Mouse (Mus musculus): ENCODE measurements around the gene Mrpl49. TPM values are rescaled to one million over a fixed set of nuclear protein-coding genes. Genes with fewer than 3 reads are reported as not detected.
A peak's percentile ranks its signal among the peaks of the same experiment; 100 is the strongest.

Mrpl49 gene
- polyA plus RNA-seq, 1 experiment from 2014 or later, result 76.9 TPM

GRCm38 (mm10) chr19:6062418-6062817, 4.8 kb upstream of the Mrpl49 start:
- peak overlapping the region; percentile 88 for H3K4me3 ChIP-seq
- WGBS, result 72% methylated on average over 5 of the region's 5 CpGs
- no peak overlapping the region; the same call in 1 of the 2 replicates for H3K27ac ChIP-seq
- ATAC-seq (ENCODE audit: low FRiP score, low read depth), result no peak
- H3K4me1 ChIP-seq, result peaks cover 39% of the 10 kb centered on the region
- peaks cover 18% of the 10 kb centered on the region for H3K36me3 ChIP-seq
- H3K27me3 ChIP-seq, result no peaks in the 10 kb centered on the region
- peak overlapping the region; percentile 97 for H3K9ac ChIP-seq
- H3K4me2 ChIP-seq (replicated peaks), result peak overlapping the region; percentile 100
- H3K9me3 ChIP-seq, result no peaks in the 10 kb centered on the region

GRCm38 (mm10) chr19:6061641-6062302, 4.2 kb upstream of the Mrpl49 start:
- no peaks in the 10 kb centered on the region for H3K9me3 ChIP-seq
- H3K9ac ChIP-seq, result peak overlapping the region; percentile 97
- ATAC-seq (ENCODE audit: low FRiP score, low read depth), result no peak
- H3K4me2 ChIP-seq (replicated peaks), result peak overlapping the region; percentile 100
- WGBS, result 2% methylated on average over 44 of the region's 44 CpGs
- peak overlapping the region; percentile 94 for H3K27ac ChIP-seq
- H3K4me1 ChIP-seq, result peaks cover 35% of the 10 kb centered on the region
- peak overlapping the region; percentile 88 for H3K4me3 ChIP-seq
- H3K36me3 ChIP-seq, result peaks cover 18% of the 10 kb centered on the region
- no peaks in the 10 kb centered on the region for H3K27me3 ChIP-seq

GRCm38 (mm10) chr19:6061021-6061533, 3.5 kb upstream of the Mrpl49 start, which contains the start of gene Znhit2:
Znhit2 (plus strand) TSS chr19:6061192.
- under 1% methylated on average over 58 of the region's 58 CpGs for WGBS
- H3K27me3 ChIP-seq, result no peaks in the 10 kb centered on the region

GRCm38 (mm10) chr19:6058966-6059365, 1.4 kb upstream of the Mrpl49 start:
- H3K27me3 ChIP-seq, result no peaks in the 10 kb centered on the region
- WGBS, result 85% methylated on average over 5 of the region's 5 CpGs
- H3K4me2 ChIP-seq (replicated peaks), result peak overlapping the region; percentile 88
- H3K4me1 ChIP-seq, result peaks cover 37% of the 10 kb centered on the region
- no peak for ATAC-seq (ENCODE audit: low FRiP score, low read depth)
- H3K9me3 ChIP-seq, result no peaks in the 10 kb centered on the region
- H3K4me3 ChIP-seq, result peak overlapping the region; percentile 87
- peaks cover 37% of the 10 kb centered on the region for H3K36me3 ChIP-seq
- H3K27ac ChIP-seq, result no peak overlapping the region
- peak overlapping the region; percentile 93 for H3K9ac ChIP-seq

More at GRCm38 (mm10) chr19:6061021-6061533, 3.5 kb upstream of the Mrpl49 start, which contains the start of gene Znhit2:
- no peaks in the 10 kb centered on the region for H3K9me3 ChIP-seq
- H3K9ac ChIP-seq, result peak within 1 kb of the TSS; percentile 97
- peak; percentile 73 for ATAC-seq (ENCODE audit: low FRiP score, low read depth)
- H3K36me3 ChIP-seq, result peaks cover 18% of the 10 kb centered on the region
- H3K4me1 ChIP-seq, result peaks cover 36% of the 10 kb centered on the region
- H3K4me3 ChIP-seq, result peak within 1 kb of the TSS; percentile 88
- H3K4me2 ChIP-seq (replicated peaks), result peak within 1 kb of the TSS; percentile 100
- peak within 1 kb of the TSS; percentile 94 for H3K27ac ChIP-seq

- 29% methylated on average over 5 of the region's 5 CpGs for WGBS
- Histone ChIP-seq H3K36me3 (peaks cover 41% of the 10 kb centered on the region), H3K4me3 (peak overlapping the region; percentile 87), H3K27me3 (no peaks in the 10 kb centered on the region), H3K4me1 (peaks cover 37% of the 10 kb centered on the region), H3K4me2 (replicated peaks) (peak overlapping the region; percentile 88), H3K9ac (peak overlapping the region; percentile 93), H3K9me3 (no peaks in the 10 kb centered on the region), H3K27ac (peak overlapping the region; percentile 55; the same call in 1 of the 2 replicates)
- ATAC-seq (ENCODE audit: low FRiP score, low read depth), result no peak
Observed at GRCm38 (mm10) chr19:6058513-6058912, 928 bp upstream of the Mrpl49 start.

GRCm38 (mm10) chr19:6056696-6057095, 889 bp downstream of the Mrpl49 start:
- Histone ChIP-seq H3K9ac (peak overlapping the region; percentile 84), H3K4me3 (peak overlapping the region; percentile 87), H3K4me2 (replicated peaks) (peak overlapping the region; percentile 88), H3K27ac (no peak overlapping the region), H3K9me3 (no peaks in the 10 kb centered on the region), H3K36me3 (peaks cover 57% of the 10 kb centered on the region), H3K27me3 (no peaks in the 10 kb centered on the region), H3K4me1 (peaks cover 23% of the 10 kb centered on the region)
- 64% methylated on average over 4 of the region's 4 CpGs for WGBS
- ATAC-seq (ENCODE audit: low FRiP score, low read depth), result no peak

GRCm38 (mm10) chr19:6054296-6054695, 3.3 kb downstream of the Mrpl49 start:
- 80% methylated on average over 5 of the region's 5 CpGs for WGBS
- Histone ChIP-seq H3K9ac (no peak overlapping the region), H3K27ac (no peak overlapping the region), H3K9me3 (no peaks in the 10 kb centered on the region), H3K4me3 (no peak overlapping the region), H3K4me1 (peaks cover 18% of the 10 kb centered on the region), H3K27me3 (no peaks in the 10 kb centered on the region), H3K36me3 (peaks cover 72% of the 10 kb centered on the region), H3K4me2 (replicated peaks) (no peak overlapping the region)
- no peak for ATAC-seq (ENCODE audit: low FRiP score, low read depth)

- Histone ChIP-seq H3K4me2 (replicated peaks) (no peak overlapping the region), H3K4me3 (no peak overlapping the region), H3K27ac (no peak overlapping the region), H3K9me3 (no peaks in the 10 kb centered on the region), H3K27me3 (no peaks in the 10 kb centered on the region), H3K9ac (0 out of 2 replicates have a peak overlapping the region, but pooled peaks have one; percentile 19), H3K4me1 (peaks cover 21% of the 10 kb centered on the region), H3K36me3 (peaks cover 79% of the 10 kb centered on the region)
- WGBS, result 82% methylated on average over 7 of the region's 7 CpGs
- no peak for ATAC-seq (ENCODE audit: low FRiP score, low read depth)
Observed at GRCm38 (mm10) chr19:6052516-6052915, 5.1 kb downstream of the Mrpl49 start.

- Histone ChIP-seq H3K27ac (no peak overlapping the region), H3K4me3 (no peak overlapping the region), H3K4me1 (peaks cover 23% of the 10 kb centered on the region), H3K27me3 (no peaks in the 10 kb centered on the region), H3K36me3 (peaks cover 59% of the 10 kb centered on the region), H3K9me3 (no peaks in the 10 kb centered on the region), H3K4me2 (replicated peaks) (peak overlapping the region; percentile 98; the same call in 1 of the 2 replicates), H3K9ac (peak overlapping the region; percentile 95; the same call in 1 of the 2 replicates)
- no peak for ATAC-seq (ENCODE audit: low FRiP score, low read depth)
- 87% methylated on average over 11 of the region's 11 CpGs for WGBS
Observed at GRCm38 (mm10) chr19:6048681-6049410, 8.7 kb downstream of the Mrpl49 start.

- H3K27me3 ChIP-seq, result no peaks in the 10 kb centered on the region
- no peak for ATAC-seq (ENCODE audit: low FRiP score, low read depth)
- H3K4me2 ChIP-seq (replicated peaks), result peak overlapping the region; percentile 98
- WGBS, result 85% methylated on average over 8 of the region's 8 CpGs
- H3K9me3 ChIP-seq, result no peaks in the 10 kb centered on the region
- peak overlapping the region; percentile 95 for H3K9ac ChIP-seq
- no peak overlapping the region for H3K27ac ChIP-seq
- peak overlapping the region; percentile 93 for H3K4me3 ChIP-seq
- H3K4me1 ChIP-seq, result peaks cover 23% of the 10 kb centered on the region
- H3K36me3 ChIP-seq, result peaks cover 49% of the 10 kb centered on the region
Observed at GRCm38 (mm10) chr19:6047899-6048166, 9.8 kb downstream of the Mrpl49 start.

- WGBS, result 2% methylated on average over 41 of the region's 44 CpGs
Observed at GRCm38 (mm10) chr19:6047154-6047898, 10.3 kb downstream of the Mrpl49 start.

More at GRCm38 (mm10) chr19:6047154-6047898, 10.3 kb downstream of the Mrpl49 start:
- peak overlapping the region; percentile 99 for H3K27ac ChIP-seq
- peak overlapping the region; percentile 95 for H3K9ac ChIP-seq
- peak overlapping the region; percentile 98 for H3K4me2 ChIP-seq (replicated peaks)
- H3K36me3 ChIP-seq, result peaks cover 44% of the 10 kb centered on the region
- no peaks in the 10 kb centered on the region for H3K27me3 ChIP-seq
- peaks cover 23% of the 10 kb centered on the region for H3K4me1 ChIP-seq
- no peaks in the 10 kb centered on the region for H3K9me3 ChIP-seq
- H3K4me3 ChIP-seq, result peak overlapping the region; percentile 93
- peak; percentile 7 for ATAC-seq (ENCODE audit: low FRiP score, low read depth)

Data from limb, embryonic 13.5 days (tissue).